Mouse (Mus musculus) frontal cortex, adult (tissue): Measurements from ENCODE around the gene D630003M21Rik.

Experiments
- ATAC-seq: cut with Nextera tagmentation; 2 replicates; pipeline ENCODE4 v1.9.2; 2017; ENCODE audit warnings: mild to moderate bottlenecking, moderate library complexity, mixed read lengths; ENCODE audit not compliant: low TSS enrichment

Gene D630003M21Rik

GRCm38 (mm10) chr2:158228670-158229502 is at the start of gene D630003M21Rik:
Gene D630003M21Rik, minus strand, starts transcription at chr2:158229222.
- ATAC-seq = 0 out of 2 replicates have a peak, but pooled peaks have one; percentile 51

GRCm38 (mm10) chr2:158276878-158277277 is 47.9 kb upstream of the D630003M21Rik start:
- ATAC-seq = no peak

GRCm38 (mm10) chr2:158276451-158276850 is 47.4 kb upstream of the D630003M21Rik start:
- no peak for ATAC-seq

- no peak for ATAC-seq
Measured at GRCm38 (mm10) chr2:158275811-158276210, 46.8 kb upstream of the D630003M21Rik start.

- no peak for ATAC-seq
Measured at GRCm38 (mm10) chr2:158275349-158275748, 46.3 kb upstream of the D630003M21Rik start.

GRCm38 (mm10) chr2:158273646-158274045 is 44.6 kb upstream of the D630003M21Rik start:
- ATAC-seq = no peak

- no peak for ATAC-seq
Measured at GRCm38 (mm10) chr2:158270017-158270416, 41.0 kb upstream of the D630003M21Rik start.

- peak; percentile 85 for ATAC-seq
Measured at GRCm38 (mm10) chr2:158264877-158265276, 35.9 kb upstream of the D630003M21Rik start.

- no peak for ATAC-seq
Measured at GRCm38 (mm10) chr2:158259498-158259897, 30.5 kb upstream of the D630003M21Rik start.

GRCm38 (mm10) chr2:158258781-158259180 is 29.8 kb upstream of the D630003M21Rik start:
- no peak for ATAC-seq

- no peak for ATAC-seq
Measured at GRCm38 (mm10) chr2:158258005-158258418, 29.0 kb upstream of the D630003M21Rik start, which contains the start of gene Bpi. Gene Bpi, plus strand, starts transcription at chr2:158258094.

- ATAC-seq = no peak
Measured at GRCm38 (mm10) chr2:158256894-158257293, 27.9 kb upstream of the D630003M21Rik start.

GRCm38 (mm10) chr2:158253806-158254205 is 24.8 kb upstream of the D630003M21Rik start:
- ATAC-seq = no peak

- ATAC-seq = peak; percentile 69
Measured at GRCm38 (mm10) chr2:158250558-158250957, 21.5 kb upstream of the D630003M21Rik start.

- no peak for ATAC-seq
Measured at GRCm38 (mm10) chr2:158248318-158248717, 19.3 kb upstream of the D630003M21Rik start.

- no peak for ATAC-seq
Measured at GRCm38 (mm10) chr2:158247852-158248251, 18.8 kb upstream of the D630003M21Rik start.

GRCm38 (mm10) chr2:158245072-158245817 is 16.2 kb upstream of the D630003M21Rik start:
- ATAC-seq = no peak

GRCm38 (mm10) chr2:158243129-158243870 is 14.3 kb upstream of the D630003M21Rik start:
- ATAC-seq = peak; percentile 81; the same call in 1 of the 2 replicates

GRCm38 (mm10) chr2:158242170-158242896 is 13.3 kb upstream of the D630003M21Rik start:
- peak; percentile 88 for ATAC-seq

- ATAC-seq = no peak
Measured at GRCm38 (mm10) chr2:158241126-158241738, 12.2 kb upstream of the D630003M21Rik start.

GRCm38 (mm10) chr2:158238101-158238500 is 9.1 kb upstream of the D630003M21Rik start:
- ATAC-seq = no peak
